10 mouse cellular contexts compared by ENCODE assay signal in genomic region chr3:127893902-127894301, GRCm38 (mm10). TPM values are rescaled to one million over a fixed set of nuclear protein-coding genes. Genes with fewer than 3 reads are reported as not detected.
DNase-seq lines count a peak whose midpoint lies in the region; ATAC-seq lines count a peak whose summit lies in the region.
"Had no signal": no experiment of that assay in that cellular context is flagged by ENCODE, and none has a peak within 500 bp of the region (broad histone marks: within the 10 kb centered on the region; RNA-seq: fewer than 3 reads in every experiment).

No protein-coding gene starts in this region.

- H3K9ac ChIP-seq in embryonic facial prominence, embryonic 14.5 days (ENCODE audit: low read depth, low read length) = no peak overlapping the region
- H3K9ac ChIP-seq in liver, embryonic 16.5 days (ENCODE audit: low read depth, low read length) = peak overlapping the region; percentile 67
- no peak overlapping the region for H3K9ac ChIP-seq in hindbrain, embryonic 11.5 days (ENCODE audit: low read depth, low read length)
- H3K9ac ChIP-seq: neural tube, embryonic 12.5 days had no signal

- H3K4me2 ChIP-seq in embryonic facial prominence, embryonic 14.5 days (ENCODE audit: low read depth, low read length) = no peak overlapping the region
- peak overlapping the region; percentile 73 for H3K4me2 ChIP-seq in liver, embryonic 16.5 days (ENCODE audit: low read depth, low read length)
- H3K4me2 ChIP-seq in hindbrain, embryonic 11.5 days (replicated peaks; ENCODE audit: low read depth, low read length) = no peak overlapping the region
- H3K4me2 ChIP-seq: neural tube, embryonic 12.5 days had no signal

- H3K4me1 ChIP-seq in embryonic facial prominence, embryonic 14.5 days (ENCODE audit: control insufficient read depth, insufficient read depth, low read length) = no peaks in the 10 kb centered on the region
- 0 out of 2 replicates have a peak, but pooled peaks cover 5% of the 10 kb centered on the region for H3K4me1 ChIP-seq in embryonic facial prominence, embryonic 10.5 days
- H3K4me1 ChIP-seq in liver, embryonic 16.5 days (ENCODE audit: control insufficient read depth, low read depth, low read length) = peaks cover 39% of the 10 kb centered on the region
- no peaks in the 10 kb centered on the region for H3K4me1 ChIP-seq in hindbrain, embryonic 11.5 days (replicated peaks; ENCODE audit: control insufficient read depth, insufficient read depth, low read length)
- H3K4me1 ChIP-seq: neural tube, embryonic 12.5 days had no signal

- no peaks in the 10 kb centered on the region for H3K36me3 ChIP-seq in embryonic facial prominence, embryonic 14.5 days (ENCODE audit: control insufficient read depth, insufficient read depth, low read length)
- no peaks in the 10 kb centered on the region for H3K36me3 ChIP-seq in embryonic facial prominence, embryonic 10.5 days (replicated peaks)
- H3K36me3 ChIP-seq in liver, embryonic 16.5 days (ENCODE audit: control insufficient read depth, insufficient read depth) = peaks cover 11% of the 10 kb centered on the region
- no peaks in the 10 kb centered on the region for H3K36me3 ChIP-seq in hindbrain, embryonic 11.5 days (ENCODE audit: control insufficient read depth, insufficient read depth, low read length)
- H3K36me3 ChIP-seq: neural tube, embryonic 12.5 days had no signal

- H3K4me3 ChIP-seq in embryonic facial prominence, embryonic 14.5 days (ENCODE audit: low read depth, low read length) = no peak overlapping the region
- no peak overlapping the region for H3K4me3 ChIP-seq in embryonic facial prominence, embryonic 10.5 days
- peak overlapping the region; percentile 57 for H3K4me3 ChIP-seq in liver, embryonic 16.5 days (ENCODE audit: low read depth, low read length)
- no peak overlapping the region for H3K4me3 ChIP-seq in hindbrain, embryonic 11.5 days (ENCODE audit: low read depth, low read length)
- H3K4me3 ChIP-seq: neural tube, embryonic 12.5 days had no signal

- H3K9me3 ChIP-seq in embryonic facial prominence, embryonic 14.5 days (ENCODE audit: control insufficient read depth, low read length) = no peaks in the 10 kb centered on the region
- H3K9me3 ChIP-seq in embryonic facial prominence, embryonic 10.5 days = no peaks in the 10 kb centered on the region
- no peaks in the 10 kb centered on the region for H3K9me3 ChIP-seq in liver, embryonic 16.5 days (replicated peaks; ENCODE audit: control insufficient read depth, low read length)
- no peaks in the 10 kb centered on the region for H3K9me3 ChIP-seq in hindbrain, embryonic 11.5 days (ENCODE audit: control insufficient read depth, low read length)
- H3K9me3 ChIP-seq: neural tube, embryonic 12.5 days had no signal

- peak; percentile 12 for DNase-seq in embryonic facial prominence, embryonic 14.5 days (ENCODE audit: low spot score)
- no peak for DNase-seq in embryonic facial prominence, embryonic 10.5 days (ENCODE audit: low spot score)
- peak; percentile 62 for DNase-seq in urinary bladder, postnatal 14 days (ENCODE audit: low spot score)
- DNase-seq in urinary bladder, postnatal 4 days (ENCODE audit: low spot score in 2 of 2) = no peak
- no peak for DNase-seq in left cerebral cortex, postnatal 25 days (ENCODE audit: low spot score in 2 of 2)
- no peak for DNase-seq in hindbrain, embryonic 11.5 days (ENCODE audit: low spot score)
- no peak for DNase-seq in kidney, postnatal 4 days
- DNase-seq: cerebellum, postnatal 36 days had no signal

- ATAC-seq in embryonic facial prominence, embryonic 14.5 days (ENCODE audit: low read depth) = no peak
- peak; percentile 20 for ATAC-seq in liver, embryonic 16.5 days (ENCODE audit: low read depth)
- no peak for ATAC-seq in hindbrain, embryonic 11.5 days (ENCODE audit: low FRiP score)

- WGBS in embryonic facial prominence, embryonic 14.5 days = 76% methylated on average over 7 of the region's 7 CpGs
- 85% methylated on average over 7 of the region's 7 CpGs for WGBS in embryonic facial prominence, embryonic 10.5 days
- WGBS in liver, embryonic 16.5 days (ENCODE audit: insufficient replicate concordance) = 18% methylated on average over 7 of the region's 7 CpGs
- 79% methylated on average over 7 of the region's 7 CpGs for WGBS in hindbrain, embryonic 11.5 days

- no peak overlapping the region for H3K27ac ChIP-seq in embryonic facial prominence, embryonic 14.5 days (replicated peaks; ENCODE audit: low read depth, low read length)
- H3K27ac ChIP-seq in embryonic facial prominence, embryonic 10.5 days (replicated peaks) = no peak overlapping the region
- peak overlapping the region; percentile 85 for H3K27ac ChIP-seq in liver, embryonic 16.5 days (ENCODE audit: low read length)
- no peak overlapping the region for H3K27ac ChIP-seq in hindbrain, embryonic 11.5 days (ENCODE audit: low read depth, low read length)
- H3K27ac ChIP-seq: neural tube, embryonic 12.5 days had no signal

- intact Hi-C loops in left cerebral cortex, postnatal 25 days (cut with DNase I) = loop anchor here (5.0 kb wide), 1 partner anchor 53 kb away; no protein-coding TSS in a partner anchor

- peaks cover 7% of the 10 kb centered on the region for H3K27me3 ChIP-seq in embryonic facial prominence, embryonic 14.5 days (replicated peaks; ENCODE audit: control insufficient read depth, insufficient read depth, low read length)
- peaks cover 19% of the 10 kb centered on the region for H3K27me3 ChIP-seq in embryonic facial prominence, embryonic 10.5 days (replicated peaks; ENCODE audit: low read depth, poor library complexity, severe bottlenecking)
- H3K27me3 ChIP-seq in liver, embryonic 16.5 days (ENCODE audit: control insufficient read depth, insufficient read depth, low read depth, low read length) = no peaks in the 10 kb centered on the region
- no peaks in the 10 kb centered on the region for H3K27me3 ChIP-seq in hindbrain, embryonic 11.5 days (ENCODE audit: control insufficient read depth, insufficient read depth, low read length)

RNA-seq across cellular contexts. Expression of gene Fam241a, which starts 2.2 kb away (rescaled TPM):
- 9.9 and 10.1 TPM in 2 replicates for polyA plus RNA-seq in embryonic facial prominence, embryonic 14.5 days (2014; fragmentation: Nextera tagmentation; extraction: Ambion mirVana)
- 2.7 and 3.9 TPM in 2 replicates for polyA plus RNA-seq in embryonic facial prominence, embryonic 10.5 days (2016; fragmentation: Nextera tagmentation; extraction: Ambion mirVana)
- 30.8 and 32.7 TPM in 2 replicates for polyA plus RNA-seq in liver, embryonic 16.5 days (2015; fragmentation: Nextera tagmentation; extraction: Ambion mirVana)
- 1 to 10 TPM; 3.3 to 4.0 TPM for total RNA-seq in left cerebral cortex, postnatal 25 days (2021)
- 10.8 and 11.3 TPM in 2 replicates for polyA plus RNA-seq in hindbrain, embryonic 11.5 days (2014; fragmentation: Nextera tagmentation; extraction: Ambion mirVana)

RNA-seq across cellular contexts. Expression of gene Ap1ar, which starts 56.6 kb away (rescaled TPM):
- polyA plus RNA-seq in embryonic facial prominence, embryonic 14.5 days (2014; fragmentation: Nextera tagmentation; extraction: Ambion mirVana) = 36.2 and 40.9 TPM in 2 replicates
- polyA plus RNA-seq in embryonic facial prominence, embryonic 10.5 days (2016; fragmentation: Nextera tagmentation; extraction: Ambion mirVana) = 60.6 and 64.6 TPM in 2 replicates
- 13.1 and 15.4 TPM in 2 replicates for polyA plus RNA-seq in liver, embryonic 16.5 days (2015; fragmentation: Nextera tagmentation; extraction: Ambion mirVana)
- 10 to 100 TPM; 80.8 to 90.6 TPM for total RNA-seq in left cerebral cortex, postnatal 25 days (2021)
- polyA plus RNA-seq in hindbrain, embryonic 11.5 days (2014; fragmentation: Nextera tagmentation; extraction: Ambion mirVana) = 71.9 and 77.9 TPM in 2 replicates

Comparison
In these comparisons a context has a peak if more than half of its experiments do, and no peak if none do; other contexts are left out.
1. DNase-seq: peak in embryonic facial prominence, embryonic 14.5 days (single experiment) and urinary bladder, postnatal 14 days (single experiment); none in embryonic facial prominence, embryonic 10.5 days (single experiment), urinary bladder, postnatal 4 days (0 of 2), left cerebral cortex, postnatal 25 days (0 of 2), hindbrain, embryonic 11.5 days (single experiment) and kidney, postnatal 4 days (0 of 2).